Mouse (Mus musculus) cerebellum, postnatal 14 days (tissue): ENCODE measurements at regions not wholly inside any gene's neighbourhood (a gene's known extent, or its start where the extent isn't known, plus 50 kb on each side); places are given as distances from the start of the nearest gene placed in this dataset.

Experiments used
- DNase-seq, 2 experiments: peaks; one replicate each; pipeline ENCODE4 v3.0.0; 2021; ENCODE audit warnings: mixed read lengths in 2 of 2

GRCm38 (mm10) chr2:158909086-158909485, 114.5 kb downstream of the Dhx35 start:
- no peak for DNase-seq

GRCm38 (mm10) chr2:158910325-158910724, 115.7 kb downstream of the Dhx35 start:
- DNase-seq = no peak

- no peak for DNase-seq
Observed at GRCm38 (mm10) chr2:158911191-158911590, 116.6 kb downstream of the Dhx35 start.

- peak; percentile 77 to 79 for DNase-seq
Observed at GRCm38 (mm10) chr2:158912631-158913258, 118.1 kb downstream of the Dhx35 start.

GRCm38 (mm10) chr2:158917398-158917797, 122.8 kb downstream of the Dhx35 start:
- peak; percentile 23 to 54 for DNase-seq

- no peak for DNase-seq
Observed at GRCm38 (mm10) chr2:158918312-158918711, 123.7 kb downstream of the Dhx35 start.

GRCm38 (mm10) chr2:158921342-158922255, 127.0 kb downstream of the Dhx35 start:
- DNase-seq = no peak

- DNase-seq = no peak
Observed at GRCm38 (mm10) chr2:158922766-158923165, 128.2 kb downstream of the Dhx35 start.

GRCm38 (mm10) chr2:158929507-158929906, 134.9 kb downstream of the Dhx35 start:
- DNase-seq = no peak

GRCm38 (mm10) chr2:158937948-158938565, 143.4 kb downstream of the Dhx35 start:
- peak; percentile 94 to 95 for DNase-seq

- peak in 1 of 2 experiments; percentile 10 for DNase-seq
Observed at GRCm38 (mm10) chr2:158949418-158949817, 154.8 kb downstream of the Dhx35 start.

- no peak for DNase-seq
Observed at GRCm38 (mm10) chr2:158951061-158951460, 156.5 kb downstream of the Dhx35 start.

GRCm38 (mm10) chr2:158956888-158957287, 162.3 kb downstream of the Dhx35 start:
- no peak for DNase-seq

- DNase-seq = peak; percentile 41 to 43
Observed at GRCm38 (mm10) chr2:158965003-158965665, 170.5 kb downstream of the Dhx35 start.

- no peak for DNase-seq
Observed at GRCm38 (mm10) chr2:158972178-158972577, 177.6 kb downstream of the Dhx35 start.

GRCm38 (mm10) chr2:158985529-158986148, 191.0 kb downstream of the Dhx35 start:
- peak in 1 of 2 experiments; percentile 10 for DNase-seq

GRCm38 (mm10) chr2:159002481-159003186, 208.0 kb downstream of the Dhx35 start:
- peak; percentile 9 to 10 for DNase-seq

GRCm38 (mm10) chr2:159003187-159003497, 208.5 kb downstream of the Dhx35 start:
- no peak for DNase-seq

- peak; percentile 26 to 53 for DNase-seq
Observed at GRCm38 (mm10) chr2:159004417-159004816, 209.8 kb downstream of the Dhx35 start.

GRCm38 (mm10) chr2:159012725-159013124, 218.1 kb downstream of the Dhx35 start:
- DNase-seq = no peak

GRCm38 (mm10) chr2:159014553-159014952, 219.9 kb downstream of the Dhx35 start:
- DNase-seq = no peak
